Mouse (Mus musculus) frontal cortex, adult (tissue): Measurements from ENCODE around the gene Dusp27.

ENCODE experiments used
- ATAC-seq: cut with Nextera tagmentation; 2 replicates; pipeline ENCODE4 v1.9.2; 2017; ENCODE audit warnings: mild to moderate bottlenecking, moderate library complexity, mixed read lengths; ENCODE audit not compliant: low TSS enrichment

Dusp27 gene

DNA sequence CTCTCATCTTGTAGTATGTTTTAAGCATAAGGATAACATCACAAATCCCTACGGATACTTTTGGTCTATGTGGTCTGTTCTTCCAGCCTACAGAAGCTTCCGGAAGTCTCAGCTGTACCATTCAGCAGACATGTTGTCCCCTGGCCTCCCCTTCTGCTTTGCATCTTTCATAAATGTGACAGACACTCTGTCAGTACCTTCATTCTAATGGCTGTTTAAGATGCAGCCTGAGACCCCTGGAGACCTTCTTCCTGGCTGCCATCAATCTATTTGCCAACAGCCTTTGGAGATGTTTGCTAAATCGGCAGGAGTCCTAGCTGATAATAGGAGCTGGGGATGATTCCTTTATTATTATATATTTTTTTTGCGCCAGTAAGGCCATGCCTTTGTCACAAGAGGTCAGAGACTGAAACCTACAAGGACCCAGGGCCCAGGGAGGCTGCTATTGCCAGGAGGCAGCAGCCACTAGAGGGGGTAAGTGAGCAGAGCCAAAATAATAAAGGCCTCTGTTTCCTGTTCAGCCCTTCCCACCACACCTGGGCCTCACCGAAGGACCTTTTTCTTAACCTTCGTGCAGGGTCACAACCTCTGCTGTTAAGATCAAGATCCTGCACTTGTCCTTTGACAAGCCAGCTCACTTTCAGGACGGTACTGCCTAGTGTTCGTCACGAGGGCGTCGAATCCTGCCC, 24.7 kb downstream of the Dusp27 start:
- no peak for ATAC-seq

DNA sequence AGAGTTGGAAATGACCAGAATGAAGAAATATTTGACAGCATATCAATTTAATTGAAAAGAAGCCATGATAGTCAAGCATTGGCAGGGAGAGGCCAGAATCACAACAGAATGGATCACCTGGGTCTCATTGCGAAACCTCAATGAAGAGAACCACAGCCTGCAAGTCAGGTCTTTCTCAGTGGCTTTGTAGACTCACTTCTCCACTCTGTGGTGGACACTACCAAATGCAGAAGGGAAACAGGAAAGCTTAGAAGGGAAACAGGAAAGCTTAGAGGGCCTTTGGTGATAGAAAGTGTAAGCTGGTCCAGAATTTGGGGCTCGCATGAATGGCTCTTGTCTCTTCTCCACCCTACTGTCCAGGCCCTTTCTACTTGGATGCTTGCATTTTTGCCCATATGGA, 29.6 kb downstream of the Dusp27 start:
- ATAC-seq, result no peak

- ATAC-seq, result no peak
Measured at GRCm38 (mm10) chr1:166094462-166094861, 33.3 kb downstream of the Dusp27 start.

DNA sequence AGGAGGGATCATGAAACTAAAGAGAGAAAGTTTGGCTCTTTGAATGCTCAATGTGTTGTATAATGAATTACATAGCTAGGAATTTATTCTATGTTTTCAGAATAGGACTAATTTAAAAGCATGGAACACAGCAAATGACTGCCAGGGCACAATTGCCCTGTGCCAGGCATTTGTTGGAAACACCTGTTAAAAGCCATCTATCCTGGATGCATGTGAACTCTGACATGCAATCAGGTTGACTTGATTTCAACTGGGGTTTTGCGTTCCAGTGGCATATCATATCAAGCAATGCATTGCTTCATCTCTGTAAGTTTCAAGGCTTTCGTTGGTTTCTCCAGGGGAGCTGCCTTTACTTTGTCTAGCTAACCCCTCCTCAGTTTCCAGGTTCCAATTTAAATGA, 37.4 kb downstream of the Dusp27 start:
- ATAC-seq, result no peak

DNA sequence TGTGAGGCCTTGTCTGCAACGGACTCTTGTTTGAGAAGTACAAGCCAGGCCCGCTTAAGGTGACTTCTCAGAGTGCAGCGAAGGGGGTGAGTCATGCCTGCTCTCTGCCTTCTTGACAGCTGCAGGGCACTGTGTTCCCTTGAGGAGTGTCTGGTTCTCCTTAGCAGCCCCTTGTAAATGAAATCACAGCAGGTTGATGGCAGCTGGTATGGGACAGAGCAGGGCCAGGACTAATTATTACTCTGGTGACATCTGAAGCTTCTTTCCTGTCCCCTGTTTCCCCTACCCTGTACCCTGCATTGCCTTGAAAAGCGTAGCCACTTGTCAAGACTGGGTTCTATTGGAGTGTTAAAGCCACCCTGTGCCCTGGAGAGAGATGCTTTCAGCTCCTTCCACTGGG, 38.0 kb downstream of the Dusp27 start:
- ATAC-seq, result no peak

- no peak for ATAC-seq
Measured at GRCm38 (mm10) chr1:166089337-166089736, 38.4 kb downstream of the Dusp27 start.

GRCm38 (mm10) chr1:166088446-166089170, 39.1 kb downstream of the Dusp27 start:
- ATAC-seq, result no peak

GRCm38 (mm10) chr1:166077052-166077735, 50.5 kb downstream of the Dusp27 start:
- no peak for ATAC-seq

GRCm38 (mm10) chr1:166067856-166068440, 59.8 kb downstream of the Dusp27 start:
- ATAC-seq, result no peak

- ATAC-seq, result no peak
Measured at GRCm38 (mm10) chr1:166063870-166064269, 63.9 kb downstream of the Dusp27 start.

- ATAC-seq, result no peak
Measured at GRCm38 (mm10) chr1:166061532-166061931, 66.2 kb downstream of the Dusp27 start.

DNA sequence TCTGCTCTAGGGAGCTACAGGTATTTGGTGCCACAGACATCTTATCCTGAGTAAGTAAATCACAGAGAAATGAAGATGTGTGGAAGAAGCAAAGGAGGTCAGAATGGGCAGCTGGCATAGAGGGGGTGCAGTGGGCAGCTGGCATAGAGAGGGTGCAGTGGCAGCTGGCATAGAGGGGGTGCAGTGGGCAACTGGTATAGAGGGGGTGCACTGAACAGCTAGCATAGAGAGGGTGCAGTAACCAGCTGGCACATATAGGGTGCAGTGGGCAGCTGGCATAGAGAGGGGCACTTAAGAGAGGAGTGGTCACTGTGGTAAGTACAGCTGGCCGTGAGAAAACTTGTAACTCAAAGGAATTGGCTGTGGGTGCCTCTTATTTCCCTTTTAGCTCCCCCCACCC, 67.3 kb downstream of the Dusp27 start:
- no peak for ATAC-seq

- no peak for ATAC-seq
Measured at GRCm38 (mm10) chr1:166056098-166056756, 71.5 kb downstream of the Dusp27 start.

DNA sequence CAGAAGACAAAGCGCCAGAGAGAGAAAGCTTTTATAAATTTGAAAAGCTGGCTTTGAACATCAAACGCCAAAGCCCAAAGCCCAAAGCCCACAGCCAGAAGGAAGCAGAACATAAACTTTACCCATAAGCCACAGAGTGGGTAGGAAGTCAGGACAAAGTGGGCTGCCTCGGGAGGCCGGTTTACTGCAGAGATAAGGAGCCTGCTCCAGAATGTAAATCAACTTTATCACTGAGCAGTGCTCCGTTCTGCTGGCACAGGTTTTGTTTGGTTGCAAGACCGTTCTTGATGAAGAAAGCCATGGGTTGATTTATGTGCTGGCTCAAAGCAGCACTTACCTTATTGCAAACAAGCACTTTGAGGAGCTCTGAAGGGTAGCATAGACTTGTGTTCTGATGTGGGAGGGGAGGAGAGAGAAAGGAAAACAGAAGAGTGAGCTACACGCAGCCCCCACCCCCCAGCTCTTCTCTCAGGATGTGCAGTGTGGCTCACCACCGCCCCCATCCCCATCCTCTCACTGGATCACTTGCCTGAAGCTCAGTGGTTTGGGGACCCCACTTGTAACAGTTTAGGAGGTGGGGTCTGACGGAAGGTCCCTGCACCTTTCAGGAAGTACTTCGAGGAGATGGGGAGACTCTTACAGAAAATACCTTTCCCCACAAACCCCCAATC, 74.3 kb downstream of the Dusp27 start:
- ATAC-seq, result no peak

GRCm38 (mm10) chr1:166049046-166049827, 78.5 kb downstream of the Dusp27 start:
- ATAC-seq, result no peak

DNA sequence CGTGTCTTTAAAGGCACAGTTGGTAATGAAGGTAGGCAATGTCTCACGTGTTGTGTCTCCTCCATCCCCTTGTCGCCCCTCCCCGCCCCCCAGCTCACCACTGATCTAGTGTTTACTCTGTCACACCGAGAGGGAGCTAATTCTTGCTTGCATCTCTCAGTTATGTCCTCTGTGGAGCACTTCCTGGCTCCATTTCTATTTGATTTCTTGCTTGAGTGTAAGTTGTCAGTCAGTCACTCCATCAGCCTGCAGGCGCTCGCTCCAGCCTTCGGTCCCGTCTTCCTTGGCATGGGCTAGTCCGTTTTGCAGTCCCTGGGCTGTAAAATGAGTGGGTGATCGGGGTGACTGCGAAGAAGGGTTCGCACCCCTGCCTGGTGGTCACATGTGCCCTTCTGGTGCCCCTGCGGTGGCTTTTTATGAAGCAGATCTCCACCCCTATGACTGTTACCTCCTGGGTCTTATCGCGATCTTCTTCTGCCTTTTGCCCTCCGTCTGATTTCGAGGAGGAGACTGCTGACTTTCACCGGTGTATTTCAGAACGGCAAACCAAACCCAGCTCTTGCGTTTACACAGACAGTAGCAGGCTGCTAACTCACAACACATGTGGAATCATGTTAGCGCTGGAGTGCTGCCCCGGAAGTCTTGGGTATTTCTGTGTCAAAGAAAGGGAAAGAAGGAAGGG, 79.4 kb downstream of the Dusp27 start:
- ATAC-seq, result peak; percentile 47
